Mouse (Mus musculus): Measurements from ENCODE around the gene Snx9.

Snx9 gene

GRCm38 (mm10) chr17:5806823-5807222, 34.3 kb upstream of the Snx9 start:
- DNase-seq (ENCODE audit: low spot score) = no peak

GRCm38 (mm10) chr17:5807847-5808386, 33.2 kb upstream of the Snx9 start:
- DNase-seq (ENCODE audit: low spot score) = no peak

GRCm38 (mm10) chr17:5813863-5814640, 27.1 kb upstream of the Snx9 start:
- no peak for DNase-seq (ENCODE audit: low spot score)

- no peak for DNase-seq (ENCODE audit: low spot score)
These were observed 26.5 kb upstream of the Snx9 start for GRCm38 (mm10) chr17:5814641-5814920.

GRCm38 (mm10) chr17:5817871-5818270, 23.3 kb upstream of the Snx9 start:
- no peak for DNase-seq (ENCODE audit: low spot score)

- DNase-seq (ENCODE audit: low spot score) = no peak
These were observed 22.0 kb upstream of the Snx9 start for GRCm38 (mm10) chr17:5819105-5819504.

GRCm38 (mm10) chr17:5819799-5820201, 21.3 kb upstream of the Snx9 start:
- DNase-seq (ENCODE audit: low spot score) = no peak

- DNase-seq (ENCODE audit: low spot score) = no peak
These were observed 18.6 kb upstream of the Snx9 start for GRCm38 (mm10) chr17:5822541-5822940.

GRCm38 (mm10) chr17:5823032-5823431, 18.1 kb upstream of the Snx9 start:
- no peak for DNase-seq (ENCODE audit: low spot score)

GRCm38 (mm10) chr17:5827836-5828582, 13.1 kb upstream of the Snx9 start:
- DNase-seq (ENCODE audit: low spot score) = no peak

- DNase-seq (ENCODE audit: low spot score) = no peak
These were observed 12.6 kb upstream of the Snx9 start for GRCm38 (mm10) chr17:5828583-5828836.

- no peak for DNase-seq (ENCODE audit: low spot score)
These were observed 12.2 kb upstream of the Snx9 start for GRCm38 (mm10) chr17:5828944-5829343.

GRCm38 (mm10) chr17:5829930-5830329, 11.2 kb upstream of the Snx9 start:
- DNase-seq (ENCODE audit: low spot score) = no peak

- DNase-seq (ENCODE audit: low spot score) = no peak
These were observed 10.7 kb upstream of the Snx9 start for GRCm38 (mm10) chr17:5830382-5830781.

- no peak for DNase-seq (ENCODE audit: low spot score)
These were observed 10.3 kb upstream of the Snx9 start for GRCm38 (mm10) chr17:5830832-5831231.

- DNase-seq (ENCODE audit: low spot score) = no peak
These were observed 9.8 kb upstream of the Snx9 start for GRCm38 (mm10) chr17:5831257-5831806.

- no peak for DNase-seq (ENCODE audit: low spot score)
These were observed 7.0 kb upstream of the Snx9 start for GRCm38 (mm10) chr17:5834166-5834565.

- no peak for DNase-seq (ENCODE audit: low spot score)
These were observed 6.3 kb upstream of the Snx9 start for GRCm38 (mm10) chr17:5834798-5835328.

- DNase-seq (ENCODE audit: low spot score) = no peak
These were observed 1.4 kb upstream of the Snx9 start for GRCm38 (mm10) chr17:5839549-5840240.

- peak; percentile 38 for DNase-seq (ENCODE audit: low spot score)
These were observed 490 bp upstream of the Snx9 start for GRCm38 (mm10) chr17:5840550-5841127.

- no peak for DNase-seq (ENCODE audit: low spot score)
These were observed 779 bp downstream of the Snx9 start for GRCm38 (mm10) chr17:5841943-5842273.

GRCm38 (mm10) chr17:5842988-5843640, 2.0 kb downstream of the Snx9 start:
- no peak for DNase-seq (ENCODE audit: low spot score)

All from urinary bladder, postnatal 14 days (tissue).